Mouse (Mus musculus): ENCODE measurements around the gene Wdr91. TPM values are rescaled to one million over a fixed set of nuclear protein-coding genes. Genes with fewer than 3 reads are reported as not detected.

Wdr91 gene
- total RNA-seq (2014; fragmentation: Nextera tagmentation) (16.7 and 19.9 TPM in 2 replicates), total RNA-seq (2017) (18.9 and 19.3 TPM in 2 replicates), polyA plus RNA-seq (2012) (12.7 and 16.1 TPM in 2 replicates)

- peak; percentile 94 for DNase-seq (ENCODE audit: low spot score)
- ATAC-seq (ENCODE audit: extremely low read depth, insufficient number of reproducible peaks, low FRiP score, poor library complexity, severe bottlenecking): peak; percentile 71
- Histone ChIP-seq H3K9me3 (replicated peaks) (no peaks in the 10 kb centered on the region), H3K4me1 (ENCODE audit: insufficient read depth, low read depth, low read length) (peaks cover 38% of the 10 kb centered on the region), H3K27me3 (ENCODE audit: insufficient read depth, low read length) (no peaks in the 10 kb centered on the region), H3K4me3 (ENCODE audit: low read depth, low read length) (peak within 1 kb of the TSS; percentile 86), H3K36me3 (replicated peaks) (peaks cover 37% of the 10 kb centered on the region)
- TF ChIP-seq GATA1 (IDR thresholded peaks at IDR 0.05; ENCODE audit: borderline replicate concordance, low read length) (no peak), POLR2AphosphoS5 (IDR thresholded peaks at IDR 0.05; ENCODE audit: insufficient replicate concordance, low read depth, low read length) (no peak), TAL1 (conservative IDR thresholded peaks at IDR 0.05; ENCODE audit: low read depth, low read length) (no peak), CTCF (IDR thresholded peaks at IDR 0.05; ENCODE audit: low read depth, low read length) (no peak), GATA2 (IDR thresholded peaks at IDR 0.05; ENCODE audit: borderline replicate concordance, low read depth, low read length) (no peak)
Observed at GRCm38 (mm10) chr6:34910371-34911219, at the start of gene Wdr91. Gene Wdr91, minus strand, starts transcription at chr6:34910876.

DNA sequence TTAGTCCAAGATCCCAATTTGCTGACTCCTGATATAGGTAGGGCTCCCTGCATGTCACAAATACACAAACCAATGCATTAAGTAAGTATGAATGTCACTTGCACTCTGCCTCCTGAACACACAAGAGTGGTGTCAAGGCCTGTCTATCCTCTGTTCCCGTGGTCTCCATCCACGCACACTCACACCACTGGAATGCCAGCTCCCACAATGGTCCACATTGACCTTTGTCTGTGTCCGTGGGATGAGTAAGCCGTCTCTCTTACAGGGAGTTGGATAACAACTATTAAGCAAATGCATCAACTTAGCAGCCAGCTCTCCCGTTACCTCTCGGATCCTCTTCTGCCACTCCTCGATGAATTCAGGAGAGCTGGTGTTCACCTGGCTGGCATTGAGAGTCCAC, 48.5 kb upstream of the Wdr91 start:
- H3K27me3 ChIP-seq (ENCODE audit: insufficient read depth, low read length): peaks cover 11% of the 10 kb centered on the region
- H3K36me3 ChIP-seq (replicated peaks): no peaks in the 10 kb centered on the region
- H3K4me1 ChIP-seq (ENCODE audit: insufficient read depth, low read depth, low read length): no peaks in the 10 kb centered on the region; the same call in 1 of the 2 replicates
- no peak for DNase-seq (ENCODE audit: low spot score)
- ATAC-seq (ENCODE audit: extremely low read depth, insufficient number of reproducible peaks, low FRiP score, poor library complexity, severe bottlenecking): no peak
- no peaks in the 10 kb centered on the region for H3K9me3 ChIP-seq (replicated peaks)
- TF ChIP-seq GATA1 (IDR thresholded peaks at IDR 0.05; ENCODE audit: borderline replicate concordance, low read length): no peak
- TF ChIP-seq GATA2 (IDR thresholded peaks at IDR 0.05; ENCODE audit: borderline replicate concordance, low read depth, low read length): no peak
- TF ChIP-seq TAL1 (conservative IDR thresholded peaks at IDR 0.05; ENCODE audit: low read depth, low read length): no peak
- no peak for TF ChIP-seq CTCF (IDR thresholded peaks at IDR 0.05; ENCODE audit: low read depth, low read length)
- TF ChIP-seq POLR2AphosphoS5 (IDR thresholded peaks at IDR 0.05; ENCODE audit: insufficient replicate concordance, low read depth, low read length): no peak
- no peak overlapping the region for H3K4me3 ChIP-seq (ENCODE audit: low read depth, low read length)

DNA sequence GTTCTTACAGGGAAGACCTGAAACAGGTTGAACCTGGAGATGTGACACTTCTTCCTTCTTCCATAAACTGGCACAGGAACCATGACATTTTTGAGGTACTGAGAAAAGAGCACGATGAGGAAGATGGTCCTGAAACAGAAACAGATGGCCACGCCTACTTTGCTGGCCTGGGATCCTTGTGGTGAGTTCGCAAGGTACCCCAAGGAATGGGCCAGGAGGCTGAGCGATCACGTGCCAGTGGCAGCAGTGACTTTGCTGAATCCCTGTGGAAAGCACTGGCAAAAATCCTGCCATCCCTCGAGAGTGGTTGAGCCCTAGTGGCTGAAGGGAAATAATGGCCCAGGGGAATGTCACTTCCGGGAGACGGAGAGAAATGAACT, 45.2 kb upstream of the Wdr91 start:
- Histone ChIP-seq H3K9me3 (replicated peaks) (no peaks in the 10 kb centered on the region), H3K4me1 (ENCODE audit: insufficient read depth, low read depth, low read length) (no peaks in the 10 kb centered on the region; the same call in 1 of the 2 replicates), H3K27me3 (ENCODE audit: insufficient read depth, low read length) (peaks cover 18% of the 10 kb centered on the region; the same call in 1 of the 2 replicates), H3K36me3 (replicated peaks) (no peaks in the 10 kb centered on the region), H3K4me3 (ENCODE audit: low read depth, low read length) (no peak overlapping the region)
- ATAC-seq (ENCODE audit: extremely low read depth, insufficient number of reproducible peaks, low FRiP score, poor library complexity, severe bottlenecking) (no peak), DNase-seq (ENCODE audit: low spot score) (no peak)
- no peak for TF ChIP-seq CTCF (IDR thresholded peaks at IDR 0.05; ENCODE audit: low read depth, low read length)
- no peak for TF ChIP-seq GATA2 (IDR thresholded peaks at IDR 0.05; ENCODE audit: borderline replicate concordance, low read depth, low read length)
- TF ChIP-seq GATA1 (IDR thresholded peaks at IDR 0.05; ENCODE audit: borderline replicate concordance, low read length): no peak
- no peak for TF ChIP-seq POLR2AphosphoS5 (IDR thresholded peaks at IDR 0.05; ENCODE audit: insufficient replicate concordance, low read depth, low read length)
- TF ChIP-seq TAL1 (conservative IDR thresholded peaks at IDR 0.05; ENCODE audit: low read depth, low read length): no peak

- no peaks in the 10 kb centered on the region; the same call in 1 of the 2 replicates for H3K4me1 ChIP-seq (ENCODE audit: insufficient read depth, low read depth, low read length)
- H3K27me3 ChIP-seq (ENCODE audit: insufficient read depth, low read length): peaks cover 18% of the 10 kb centered on the region; the same call in 1 of the 2 replicates
- ATAC-seq (ENCODE audit: extremely low read depth, insufficient number of reproducible peaks, low FRiP score, poor library complexity, severe bottlenecking): no peak
- H3K4me3 ChIP-seq (ENCODE audit: low read depth, low read length): no peak overlapping the region
- TF ChIP-seq TAL1 (conservative IDR thresholded peaks at IDR 0.05; ENCODE audit: low read depth, low read length): no peak
- TF ChIP-seq GATA2 (IDR thresholded peaks at IDR 0.05; ENCODE audit: borderline replicate concordance, low read depth, low read length): no peak
- peak; percentile 15; the same call in 1 of the 2 replicates for TF ChIP-seq CTCF (IDR thresholded peaks at IDR 0.05; ENCODE audit: low read depth, low read length)
- no peak for TF ChIP-seq POLR2AphosphoS5 (IDR thresholded peaks at IDR 0.05; ENCODE audit: insufficient replicate concordance, low read depth, low read length)
- TF ChIP-seq GATA1 (IDR thresholded peaks at IDR 0.05; ENCODE audit: borderline replicate concordance, low read length): no peak
- no peaks in the 10 kb centered on the region for H3K36me3 ChIP-seq (replicated peaks)
- DNase-seq (ENCODE audit: low spot score): peak; percentile 14
- H3K9me3 ChIP-seq (replicated peaks): no peaks in the 10 kb centered on the region
Observed at GRCm38 (mm10) chr6:34954926-34955861, 44.5 kb upstream of the Wdr91 start.

GRCm38 (mm10) chr6:34951956-34952667, 41.4 kb upstream of the Wdr91 start:
- H3K4me1 ChIP-seq (ENCODE audit: insufficient read depth, low read depth, low read length): no peaks in the 10 kb centered on the region; the same call in 1 of the 2 replicates
- no peaks in the 10 kb centered on the region for H3K36me3 ChIP-seq (replicated peaks)
- no peaks in the 10 kb centered on the region for H3K9me3 ChIP-seq (replicated peaks)
- DNase-seq (ENCODE audit: low spot score): no peak
- peaks cover 10% of the 10 kb centered on the region; the same call in 1 of the 2 replicates for H3K27me3 ChIP-seq (ENCODE audit: insufficient read depth, low read length)
- no peak for ATAC-seq (ENCODE audit: extremely low read depth, insufficient number of reproducible peaks, low FRiP score, poor library complexity, severe bottlenecking)
- TF ChIP-seq CTCF (IDR thresholded peaks at IDR 0.05; ENCODE audit: low read depth, low read length) (no peak), GATA2 (IDR thresholded peaks at IDR 0.05; ENCODE audit: borderline replicate concordance, low read depth, low read length) (no peak), GATA1 (IDR thresholded peaks at IDR 0.05; ENCODE audit: borderline replicate concordance, low read length) (no peak), POLR2AphosphoS5 (IDR thresholded peaks at IDR 0.05; ENCODE audit: insufficient replicate concordance, low read depth, low read length) (no peak), TAL1 (conservative IDR thresholded peaks at IDR 0.05; ENCODE audit: low read depth, low read length) (no peak)
- H3K4me3 ChIP-seq (ENCODE audit: low read depth, low read length): no peak overlapping the region

Measured in G1E (cell line).